Mouse (Mus musculus): ENCODE results near the gene Ifi202b. TPM values are rescaled to one million over a fixed set of nuclear protein-coding genes. Genes with fewer than 3 reads are reported as not detected.
"Not testable (repeated sequence)": the region's sequence is repeated elsewhere in the genome, so short reads cannot be mapped to it uniquely, and the experiment has no call there.

Gene Ifi202b
- polyA plus RNA-seq, 1 experiment, result 1.5 TPM

- Histone ChIP-seq H3K4me1 (ENCODE audit: control insufficient read depth, insufficient read depth, low read length) (no peaks in the 10 kb centered on the region), H3K27ac (ENCODE audit: control insufficient read depth, insufficient read depth, low read depth, low read length, poor library complexity) (no peak overlapping the region), H3K4me3 (replicated peaks; ENCODE audit: control insufficient read depth, low read depth, low read length) (no peak overlapping the region)
- 77% methylated on average over 2 of the region's 2 CpGs for WGBS
- TF ChIP-seq POLR2A (IDR thresholded peaks at IDR 0.05; ENCODE audit: borderline replicate concordance, control insufficient read depth, low read depth, low read length), result no peak
- TF ChIP-seq CTCF (IDR thresholded peaks at IDR 0.05; ENCODE audit: control insufficient read depth, insufficient read depth, low read length), result no peak
These were observed 27.3 kb downstream of the Ifi202b start for GRCm38 (mm10) chr1:173955071-173955796.

- no peak for TF ChIP-seq POLR2A (IDR thresholded peaks at IDR 0.05; ENCODE audit: borderline replicate concordance, control insufficient read depth, low read depth, low read length)
- TF ChIP-seq CTCF (IDR thresholded peaks at IDR 0.05; ENCODE audit: control insufficient read depth, insufficient read depth, low read length), result no peak
- H3K4me1 ChIP-seq (ENCODE audit: control insufficient read depth, insufficient read depth, low read length), result no peaks in the 10 kb centered on the region; the same call in 1 of the 2 replicates
- 53% methylated on average over 1 of the region's 1 CpGs for WGBS
- H3K27ac ChIP-seq (ENCODE audit: control insufficient read depth, insufficient read depth, low read depth, low read length, poor library complexity), result no peak overlapping the region
- no peak overlapping the region for H3K4me3 ChIP-seq (replicated peaks; ENCODE audit: control insufficient read depth, low read depth, low read length)
These were observed 29.0 kb downstream of the Ifi202b start for GRCm38 (mm10) chr1:173953563-173953962.

GRCm38 (mm10) chr1:173949044-173949443 lies 33.5 kb downstream of the Ifi202b start:
- 8% methylated on average over 2 of the region's 2 CpGs for WGBS
- H3K4me1 ChIP-seq (ENCODE audit: control insufficient read depth, insufficient read depth, low read length); H3K4me3 ChIP-seq (replicated peaks; ENCODE audit: control insufficient read depth, low read depth, low read length); H3K27ac ChIP-seq (ENCODE audit: control insufficient read depth, insufficient read depth, low read depth, low read length, poor library complexity): not testable (repeated sequence)

- peak overlapping the region; percentile 43; the same call in 1 of the 2 replicates for H3K27ac ChIP-seq (ENCODE audit: control insufficient read depth, insufficient read depth, low read depth, low read length, poor library complexity)
These were observed 39.8 kb downstream of the Ifi202b start for GRCm38 (mm10) chr1:173942780-173943066.

DNA sequence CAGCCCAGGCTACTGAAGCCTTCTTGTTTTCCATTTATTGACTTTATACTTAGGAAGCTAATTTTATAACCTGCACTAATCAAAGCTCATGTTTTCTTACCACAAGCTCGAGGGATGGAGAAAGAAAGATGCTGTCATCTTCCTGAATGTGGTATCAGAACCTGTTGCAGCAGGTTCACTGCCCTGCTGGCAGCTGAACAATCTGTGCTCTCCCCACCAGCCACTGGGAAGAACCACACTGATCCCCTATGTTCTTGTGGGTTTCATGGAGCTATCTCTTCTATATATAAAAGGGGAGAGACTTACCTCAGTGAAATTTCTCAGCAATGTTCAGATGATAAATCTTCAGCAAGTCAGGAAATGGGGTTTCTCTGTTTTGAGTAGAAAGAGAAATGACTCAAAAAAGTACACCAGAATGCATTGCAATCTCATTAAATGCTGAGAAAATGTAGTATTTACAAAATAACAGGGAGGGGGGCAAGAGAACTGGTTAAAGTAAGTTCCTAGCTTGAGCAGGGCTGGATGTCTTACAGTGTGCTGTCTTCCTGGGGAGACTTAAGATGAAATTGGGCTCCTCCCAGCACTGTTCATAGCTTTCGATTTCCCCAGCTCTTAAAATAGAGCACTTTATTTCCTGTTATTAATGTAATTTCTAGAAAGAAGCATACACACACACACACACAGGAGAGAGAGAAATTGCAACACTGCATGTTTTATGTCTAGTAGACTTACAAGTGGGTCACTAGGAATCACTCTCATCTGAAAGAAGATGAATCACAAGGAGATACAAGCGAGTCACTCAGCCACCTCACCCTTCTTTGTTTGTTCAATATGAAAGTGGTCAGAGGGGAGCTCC lies 40.4 kb downstream of the Ifi202b start, which contains the start of the genes Mndal and Ifi203:
Gene Mndal (minus strand): TSS at position 568 of the 856 bp plus-strand sequence.
Gene Ifi203 (minus strand): TSS at position 749 of the 856 bp plus-strand sequence.
- peak within 1 kb of the TSS; percentile 22 for H3K4me3 ChIP-seq (replicated peaks; ENCODE audit: control insufficient read depth, low read depth, low read length)
- 5% methylated on average over 3 of the region's 3 CpGs for whole genome bisulfite sequencing

More at GRCm38 (mm10) chr1:173942780-173943066, 39.8 kb downstream of the Ifi202b start:
- not testable (repeated sequence) for H3K4me1 ChIP-seq (ENCODE audit: control insufficient read depth, insufficient read depth, low read length); H3K4me3 ChIP-seq (replicated peaks; ENCODE audit: control insufficient read depth, low read depth, low read length)

GRCm38 (mm10) chr1:173941522-173941921 lies 41.0 kb downstream of the Ifi202b start:
- WGBS, result 5% methylated on average over 2 of the region's 2 CpGs
- H3K4me1 ChIP-seq (ENCODE audit: control insufficient read depth, insufficient read depth, low read length); H3K27ac ChIP-seq (ENCODE audit: control insufficient read depth, insufficient read depth, low read depth, low read length, poor library complexity): not testable (repeated sequence)
- peak overlapping the region; percentile 22 for H3K4me3 ChIP-seq (replicated peaks; ENCODE audit: control insufficient read depth, low read depth, low read length)

More for the DNA sequence above, 40.4 kb downstream of the Ifi202b start, which contains the start of the genes Mndal and Ifi203:
- H3K4me1 ChIP-seq (ENCODE audit: control insufficient read depth, insufficient read depth, low read length), result not testable (repeated sequence)
- peak within 1 kb of the TSS; percentile 43; the same call in 1 of the 2 replicates for H3K27ac ChIP-seq (ENCODE audit: control insufficient read depth, insufficient read depth, low read depth, low read length, poor library complexity)

DNA sequence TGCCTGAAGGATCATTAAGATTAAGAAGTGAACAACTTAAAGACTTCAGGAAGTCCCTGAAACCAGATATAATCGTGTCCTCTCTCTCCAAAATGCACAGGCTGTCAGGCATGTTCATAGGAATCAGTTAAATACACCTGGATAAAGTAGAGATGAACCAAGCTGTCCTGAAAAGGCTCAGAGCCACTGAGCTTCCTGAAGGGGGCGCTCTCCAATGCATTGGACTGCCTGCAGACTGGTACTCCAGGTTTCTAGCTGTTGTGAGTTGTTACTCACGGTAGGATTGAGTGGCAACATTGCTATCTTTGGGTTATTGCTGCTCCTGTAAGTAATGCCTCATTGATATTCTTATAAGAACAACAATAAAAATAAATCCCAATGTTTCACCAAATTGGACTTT lies 63.3 kb downstream of the Ifi202b start:
- H3K4me1 ChIP-seq (ENCODE audit: control insufficient read depth, insufficient read depth, low read length); H3K27ac ChIP-seq (ENCODE audit: control insufficient read depth, insufficient read depth, low read depth, low read length, poor library complexity); H3K4me3 ChIP-seq (replicated peaks; ENCODE audit: control insufficient read depth, low read depth, low read length): not testable (repeated sequence)
- WGBS, result 62% methylated on average over 3 of the region's 3 CpGs

- no peak for TF ChIP-seq POLR2A (IDR thresholded peaks at IDR 0.05; ENCODE audit: borderline replicate concordance, control insufficient read depth, low read depth, low read length)
- no peak for TF ChIP-seq CTCF (IDR thresholded peaks at IDR 0.05; ENCODE audit: control insufficient read depth, insufficient read depth, low read length)
- no peak overlapping the region for H3K27ac ChIP-seq (ENCODE audit: control insufficient read depth, insufficient read depth, low read depth, low read length, poor library complexity)
- 71% methylated on average over 2 of the region's 2 CpGs for WGBS
These were observed 68.0 kb downstream of the Ifi202b start for GRCm38 (mm10) chr1:173914559-173914958.

GRCm38 (mm10) chr1:173913256-173913791 lies 69.2 kb downstream of the Ifi202b start:
- H3K4me3 ChIP-seq (replicated peaks; ENCODE audit: control insufficient read depth, low read depth, low read length); H3K4me1 ChIP-seq (ENCODE audit: control insufficient read depth, insufficient read depth, low read length); H3K27ac ChIP-seq (ENCODE audit: control insufficient read depth, insufficient read depth, low read depth, low read length, poor library complexity): not testable (repeated sequence)

More at GRCm38 (mm10) chr1:173914559-173914958, 68.0 kb downstream of the Ifi202b start:
- H3K4me3 ChIP-seq (replicated peaks; ENCODE audit: control insufficient read depth, low read depth, low read length), result no peak overlapping the region
- H3K4me1 ChIP-seq (ENCODE audit: control insufficient read depth, insufficient read depth, low read length), result no peaks in the 10 kb centered on the region

Other genes with a start within 250 kb of the Ifi202b start
- gene Ifi207, start 241.0 kb downstream of the Ifi202b start, polyA plus RNA-seq (2011; ENCODE audit: insufficient read depth, insufficient read length, low replicate concordance, missing spikeins), result 4.1 and 11.9 TPM in 2 replicates
- gene Ifi204, start 215.8 kb downstream of the Ifi202b start, polyA plus RNA-seq (2011; ENCODE audit: insufficient read depth, insufficient read length, low replicate concordance, missing spikeins), result 9.6 and 21.3 TPM in 2 replicates
- gene Ifi211, start 69.7 kb downstream of the Ifi202b start, polyA plus RNA-seq (2011; ENCODE audit: insufficient read depth, insufficient read length, low replicate concordance, missing spikeins), result 5.0 and 20.2 TPM in 2 replicates
- 74.7 and 117 TPM in 2 replicates for gene Mndal, start 40.3 kb downstream of the Ifi202b start, polyA plus RNA-seq (2011; ENCODE audit: insufficient read depth, insufficient read length, low replicate concordance, missing spikeins)
- gene Ifi203, start 40.1 kb downstream of the Ifi202b start, polyA plus RNA-seq (2011; ENCODE audit: insufficient read depth, insufficient read length, low replicate concordance, missing spikeins), result 18.4 and 39.9 TPM in 2 replicates
- 1.1 and 1.4 TPM in 2 replicates for gene Ifi205, start 49.1 kb upstream of the Ifi202b start, polyA plus RNA-seq (2011; ENCODE audit: insufficient read depth, insufficient read length, low replicate concordance, missing spikeins)
- gene Olfr433, start 58.0 kb upstream of the Ifi202b start, polyA plus RNA-seq (2011; ENCODE audit: insufficient read depth, insufficient read length, low replicate concordance, missing spikeins), result not detected in 2 replicates
- 0.29 TPM in 1 of 2 replicates, not detected in the other for gene Olfr432, start 66.5 kb upstream of the Ifi202b start, polyA plus RNA-seq (2011; ENCODE audit: insufficient read depth, insufficient read length, low replicate concordance, missing spikeins)
- not detected in 2 replicates for gene Olfr430, start 83.9 kb upstream of the Ifi202b start, polyA plus RNA-seq (2011; ENCODE audit: insufficient read depth, insufficient read length, low replicate concordance, missing spikeins)
- gene Olfr429, start 101.6 kb upstream of the Ifi202b start, polyA plus RNA-seq (2011; ENCODE audit: insufficient read depth, insufficient read length, low replicate concordance, missing spikeins), result not detected in 2 replicates
- not detected in 2 replicates for gene Olfr427, start 114.1 kb upstream of the Ifi202b start, polyA plus RNA-seq (2011; ENCODE audit: insufficient read depth, insufficient read length, low replicate concordance, missing spikeins)
- not detected in 2 replicates for gene Olfr231, start 138.4 kb upstream of the Ifi202b start, polyA plus RNA-seq (2011; ENCODE audit: insufficient read depth, insufficient read length, low replicate concordance, missing spikeins)
- not detected in 2 replicates for gene Olfr424, start 148.8 kb upstream of the Ifi202b start, polyA plus RNA-seq (2011; ENCODE audit: insufficient read depth, insufficient read length, low replicate concordance, missing spikeins)
- not detected in 2 replicates for gene Olfr420, start 172.9 kb upstream of the Ifi202b start, polyA plus RNA-seq (2011; ENCODE audit: insufficient read depth, insufficient read length, low replicate concordance, missing spikeins)
- 47.1 and 68.7 TPM in 2 replicates for gene Spta1, start 190.0 kb upstream of the Ifi202b start, polyA plus RNA-seq (2011; ENCODE audit: insufficient read depth, insufficient read length, low replicate concordance, missing spikeins)

Measured in bone marrow, adult 2 months (tissue).